Mouse (Mus musculus) ES-Bruce4 (cell line): ENCODE data around the gene Kcng4. TPM values are rescaled to one million over a fixed set of nuclear protein-coding genes. Genes with fewer than 3 reads are reported as not detected.

Experiments
- H3K27ac ChIP-seq: 2 replicates; pipeline ENCODE4 v1.5.1; 2012; ENCODE audit warnings: low read length, inconsistent platforms; ENCODE audit not compliant: insufficient read depth
- H3K27me3 ChIP-seq: 2 replicates; pipeline ENCODE4 v1.6.1; 2012; ENCODE audit warnings: mild to moderate bottlenecking, low read length, inconsistent platforms; ENCODE audit not compliant: control insufficient read depth, poor library complexity, insufficient read depth, severe bottlenecking
- H3K36me3 ChIP-seq: 2 replicates; pipeline ENCODE4 v1.6.1; 2012; ENCODE audit warnings: inconsistent platforms, mild to moderate bottlenecking, low read length, moderate library complexity; ENCODE audit not compliant: control insufficient read depth, poor library complexity, insufficient read depth, severe bottlenecking
- H3K4me1 ChIP-seq: one replicate; pipeline ENCODE4 v1.8.1; 2011; ENCODE audit warnings: low read length; ENCODE audit not compliant: control insufficient read depth, insufficient read depth
- H3K4me3 ChIP-seq: 2 replicates; pipeline ENCODE4 v1.5.1; 2011; ENCODE audit warnings: low read depth, mild to moderate bottlenecking, low read length
- H3K9ac ChIP-seq: 2 replicates; pipeline ENCODE4 v1.6.1; 2012; ENCODE audit warnings: low read depth, mild to moderate bottlenecking, inconsistent platforms; ENCODE audit not compliant: poor library complexity, severe bottlenecking
- H3K9me3 ChIP-seq: replicated peaks from 2 replicates; pipeline ENCODE4 v1.6.1; 2012; ENCODE audit warnings: mild to moderate bottlenecking, low read length, inconsistent platforms; ENCODE audit not compliant: control insufficient read depth, poor library complexity, insufficient read depth, severe bottlenecking
- CTCF ChIP-seq: IDR thresholded peaks from one replicate; pipeline ENCODE4 v1.8.1; 2011; ENCODE audit warnings: low read depth, low read length
- EP300 ChIP-seq: IDR thresholded peaks from 2 replicates; pipeline ENCODE4 v1.6.1; 2011; ENCODE audit warnings: low read depth, low read length; ENCODE audit not compliant: insufficient read depth
- POLR2A ChIP-seq: IDR thresholded peaks from one replicate; pipeline ENCODE4 v1.8.1; 2011; ENCODE audit warnings: low read length; ENCODE audit not compliant: insufficient read depth
- polyA plus RNA-seq: library from polyadenylated mRNA; stranded (reverse); fragments of >200 nt; gene quantifications from 2 replicates; pipeline ENCODE4 v1.2.4, GENCODE M21; 2011; ENCODE audit warnings: low read depth; ENCODE audit not compliant: missing spikeins, insufficient read depth, insufficient read length

Kcng4 gene
- polyA plus RNA-seq, 1 experiment: not detected

DNA sequence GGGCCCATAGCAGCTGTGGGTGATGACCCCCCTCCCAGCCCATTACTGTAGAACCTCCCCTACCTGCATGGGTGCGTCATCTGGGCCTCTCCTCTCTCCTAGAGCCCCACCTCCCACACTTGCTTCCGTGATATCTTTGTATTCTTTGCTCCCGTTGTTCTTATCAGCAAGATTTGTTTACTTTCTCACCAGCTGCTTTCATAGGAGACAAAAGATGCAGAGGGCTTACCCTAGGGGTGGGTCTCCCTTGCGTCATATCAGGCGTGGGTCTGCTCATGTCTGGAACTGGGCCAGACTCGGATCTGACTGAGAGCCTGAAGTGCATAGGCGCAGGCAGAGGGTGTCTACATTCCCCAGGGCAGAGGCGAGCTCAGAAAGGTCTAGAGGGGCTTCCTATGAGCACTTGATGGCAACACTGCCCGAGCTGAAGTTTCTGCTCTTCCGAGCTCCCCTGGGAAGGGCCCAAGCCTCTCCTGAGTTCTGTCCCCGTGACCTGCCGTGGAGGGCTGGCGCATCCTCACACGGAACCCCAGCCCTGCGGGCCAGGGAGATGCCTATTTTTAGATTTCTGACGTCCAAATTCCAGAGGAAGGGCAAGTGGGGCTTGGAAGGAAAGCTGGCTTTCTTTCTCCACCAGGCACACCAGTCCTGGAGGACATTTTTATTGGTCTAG lies 35.1 kb upstream of the Kcng4 start:
- no peaks in the 10 kb centered on the region for H3K4me1 ChIP-seq
- no peaks in the 10 kb centered on the region for H3K36me3 ChIP-seq
- no peak for TF ChIP-seq EP300
- no peak overlapping the region for H3K9ac ChIP-seq
- no peak overlapping the region for H3K4me3 ChIP-seq
- H3K27ac ChIP-seq: no peak overlapping the region
- H3K9me3 ChIP-seq: no peaks in the 10 kb centered on the region
- H3K27me3 ChIP-seq: no peaks in the 10 kb centered on the region

DNA sequence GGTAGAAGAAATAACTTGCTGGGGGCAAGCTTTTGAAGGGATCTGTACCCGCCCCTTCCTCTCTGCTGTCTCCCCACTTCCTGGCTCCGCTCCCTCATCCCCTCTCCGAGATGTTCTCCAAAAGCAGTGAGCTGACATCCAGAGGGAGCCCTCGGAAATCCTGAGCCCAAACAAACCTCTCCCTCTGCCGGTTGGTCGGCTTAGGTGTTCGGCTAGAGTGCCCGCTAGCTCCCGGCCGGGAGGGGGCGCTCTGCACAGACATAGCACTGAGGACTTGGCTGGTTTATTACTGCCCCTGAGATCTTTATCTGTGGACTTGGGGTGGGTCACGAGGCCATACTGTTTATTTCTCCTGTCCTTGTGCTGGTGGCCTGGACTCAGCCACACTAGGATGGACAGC lies 33.8 kb upstream of the Kcng4 start:
- H3K27ac ChIP-seq: no peak overlapping the region
- no peak overlapping the region for H3K4me3 ChIP-seq
- H3K27me3 ChIP-seq: no peaks in the 10 kb centered on the region
- no peaks in the 10 kb centered on the region for H3K36me3 ChIP-seq
- TF ChIP-seq CTCF (peak; percentile 77), EP300 (no peak), POLR2A (no peak)
- H3K4me1 ChIP-seq: no peaks in the 10 kb centered on the region
- H3K9me3 ChIP-seq: no peaks in the 10 kb centered on the region
- H3K9ac ChIP-seq: no peak overlapping the region

DNA sequence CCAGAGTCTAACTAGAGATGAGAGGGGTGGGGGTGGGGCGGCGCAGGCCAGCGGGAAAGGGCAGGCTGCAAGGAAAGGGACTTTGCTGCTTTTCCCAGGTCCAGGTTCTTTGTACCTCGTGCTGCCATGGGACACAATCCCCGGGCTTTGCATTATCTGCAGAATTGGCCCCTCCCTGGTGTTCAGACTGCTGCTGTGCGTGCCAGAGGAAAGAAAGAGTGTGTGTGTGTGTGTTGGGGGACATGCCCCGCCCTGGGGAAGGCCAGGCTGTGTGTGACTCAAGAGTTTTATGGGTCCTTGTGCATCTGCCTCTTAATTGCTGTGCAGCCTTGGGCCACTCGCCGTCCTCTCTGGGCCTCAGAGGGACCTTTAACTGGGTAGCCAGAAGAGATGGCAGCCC lies 33.0 kb upstream of the Kcng4 start:
- Histone ChIP-seq H3K9me3 (no peaks in the 10 kb centered on the region), H3K9ac (no peak overlapping the region), H3K4me3 (no peak overlapping the region), H3K4me1 (no peaks in the 10 kb centered on the region), H3K36me3 (no peaks in the 10 kb centered on the region), H3K27ac (no peak overlapping the region), H3K27me3 (no peaks in the 10 kb centered on the region)
- TF ChIP-seq EP300 (no peak), CTCF (no peak), POLR2A (no peak)

DNA sequence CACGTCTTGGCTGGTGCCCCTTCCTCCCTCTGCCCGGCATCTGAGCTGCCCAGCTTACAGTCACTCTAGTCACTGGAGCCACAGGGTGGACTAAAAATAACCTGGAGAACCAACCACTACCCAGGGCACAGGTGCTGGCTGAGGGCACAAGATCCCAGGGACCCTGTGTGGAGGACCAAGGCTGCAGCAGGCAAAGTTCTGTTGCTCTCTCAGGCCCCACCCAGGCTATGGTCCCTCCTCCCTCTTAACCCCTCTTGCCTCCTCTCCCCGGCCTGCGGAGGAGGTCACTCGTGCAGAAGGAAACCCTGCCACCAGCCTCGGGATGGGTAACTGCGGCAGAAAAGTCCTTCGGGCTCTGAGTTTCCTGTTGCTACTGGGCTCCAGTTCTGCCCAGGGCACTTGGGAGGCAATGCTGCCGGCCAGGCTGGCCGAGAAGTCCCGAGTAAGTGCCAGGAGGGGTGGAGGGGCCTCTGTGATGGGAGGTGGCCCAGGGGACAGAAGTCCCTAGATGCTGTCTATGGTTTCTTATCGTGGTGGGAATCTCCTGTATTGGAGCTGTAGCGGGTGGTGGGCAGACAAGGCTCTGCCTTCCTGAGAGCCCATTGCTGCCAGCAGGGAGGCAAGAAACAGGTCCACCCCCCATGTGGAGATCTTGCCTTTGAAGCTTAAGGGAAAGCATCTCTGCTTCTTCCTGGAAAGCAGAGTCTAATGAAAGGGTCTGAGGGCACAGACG lies 30.9 kb upstream of the Kcng4 start, which contains the start of gene Wfdc1:
Gene Wfdc1 (plus strand): TSS at position 147 of the 733 bp plus-strand sequence.
- no peak for TF ChIP-seq EP300
- TF ChIP-seq CTCF: no peak
- TF ChIP-seq POLR2A: no peak

DNA sequence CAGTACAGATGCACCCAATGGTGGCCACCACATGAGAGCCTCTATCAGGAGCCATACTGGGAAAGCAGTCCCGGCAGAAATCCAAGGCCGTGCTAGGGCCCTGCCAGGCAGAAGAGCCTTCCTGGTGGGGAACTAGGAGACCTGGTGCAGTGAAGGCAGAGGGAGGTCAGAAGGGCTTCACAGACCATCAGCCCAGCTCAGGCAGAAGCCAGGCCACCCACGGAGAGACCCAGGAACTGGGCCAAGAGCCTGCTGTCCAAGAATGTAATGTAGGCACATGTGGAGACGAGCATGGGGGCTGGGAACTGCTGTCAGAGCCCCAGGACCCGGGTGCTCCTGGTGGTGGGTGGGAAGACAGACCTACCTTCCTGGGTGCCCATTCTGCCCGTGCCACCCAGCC lies 29.8 kb upstream of the Kcng4 start:
- no peak overlapping the region for H3K27ac ChIP-seq
- H3K27me3 ChIP-seq: no peaks in the 10 kb centered on the region
- H3K9ac ChIP-seq: no peak overlapping the region
- H3K4me1 ChIP-seq: no peaks in the 10 kb centered on the region
- H3K4me3 ChIP-seq: no peak overlapping the region
- TF ChIP-seq CTCF: no peak
- H3K36me3 ChIP-seq: no peaks in the 10 kb centered on the region
- H3K9me3 ChIP-seq: no peaks in the 10 kb centered on the region

More for the DNA sequence above, 30.9 kb upstream of the Kcng4 start, which contains the start of gene Wfdc1:
- no peak within 1 kb of the TSS for H3K9ac ChIP-seq
- H3K4me1 ChIP-seq: no peaks in the 10 kb centered on the region
- H3K9me3 ChIP-seq: no peaks in the 10 kb centered on the region
- no peaks in the 10 kb centered on the region for H3K36me3 ChIP-seq
- H3K27ac ChIP-seq: no peak within 1 kb of the TSS
- H3K4me3 ChIP-seq: no peak within 1 kb of the TSS
- no peaks in the 10 kb centered on the region for H3K27me3 ChIP-seq

DNA sequence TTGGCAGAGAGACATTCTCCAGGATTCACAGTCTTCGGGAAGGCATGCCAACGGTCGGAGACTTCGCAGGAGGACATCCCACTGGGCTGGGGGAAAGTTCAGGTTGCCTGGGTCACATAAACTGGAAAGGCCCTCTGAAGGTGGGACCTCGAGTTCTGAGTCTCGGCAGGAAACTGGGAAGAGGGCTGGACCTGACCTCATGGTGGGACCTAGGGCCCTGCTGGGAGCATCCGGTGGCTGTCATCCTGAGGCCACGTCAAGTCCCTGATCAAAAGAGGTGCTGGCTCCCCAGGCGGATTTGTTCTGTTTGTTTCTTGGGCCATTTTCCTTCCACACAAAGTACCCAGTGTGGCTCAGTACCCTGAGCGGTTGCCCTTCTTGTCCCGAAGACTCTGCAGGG lies 28.0 kb upstream of the Kcng4 start:
- Histone ChIP-seq H3K9me3 (no peaks in the 10 kb centered on the region), H3K27ac (no peak overlapping the region), H3K4me1 (no peaks in the 10 kb centered on the region), H3K4me3 (no peak overlapping the region), H3K36me3 (no peaks in the 10 kb centered on the region), H3K27me3 (no peaks in the 10 kb centered on the region), H3K9ac (no peak overlapping the region)
- TF ChIP-seq POLR2A (no peak), EP300 (no peak), CTCF (no peak)
